Mouse (Mus musculus) embryonic facial prominence, embryonic 14.5 days (tissue): ENCODE results near the gene Grik3. TPM values are rescaled to one million over a fixed set of nuclear protein-coding genes. Genes with fewer than 3 reads are reported as not detected.

Experiments used
- microRNA-seq: library from miRNA; unstranded; fragments of <30 nt; microRNA quantifications from one replicate; pipeline ENCODE4, GENCODE M21; 2016; ENCODE audit warnings: borderline number of aligned reads
- polyA plus RNA-seq: library from polyadenylated mRNA; unstranded; fragments of >200 nt; fragmentation: Nextera tagmentation; extraction: Ambion mirVana; gene quantifications from 2 replicates; pipeline ENCODE4 v1.2.1, GENCODE M21; 2014

The Grik3 gene
- polyA plus RNA-seq, 1 experiment from 2014 or later, result 0.39 TPM

Small RNAs within 50 kb of the gene (microRNA-seq; reads per million reads assigned to microRNA genes)
- gene Mir692-2, result not detected
